Comparison of ENCODE assay signal across 8 mouse cellular contexts in genomic region chr11:115384587-115384986, GRCm38 (mm10). TPM values are rescaled to one million over a fixed set of nuclear protein-coding genes. Genes with fewer than 3 reads are reported as not detected.
A peak's percentile ranks its signal among the peaks of the same experiment; 100 is the strongest.
DNase-seq lines count a peak whose midpoint lies in the region; ATAC-seq and TF ChIP-seq lines count a peak whose summit lies in the region.
"Had no signal": no experiment of that assay in that cellular context is flagged by ENCODE, and none has a peak within 500 bp of the region (broad histone marks: within the 10 kb centered on the region; RNA-seq: fewer than 3 reads in every experiment).

No protein-coding gene starts in this region.

- peak overlapping the region; percentile 24 for H3K9ac ChIP-seq in kidney, embryonic 16.5 days (replicated peaks; ENCODE audit: low read length)
- no peak overlapping the region for H3K9ac ChIP-seq in forebrain, postnatal 0 days
- no peak overlapping the region; the same call in 1 of the 2 replicates for H3K9ac ChIP-seq in midbrain, embryonic 15.5 days

- H3K27me3 ChIP-seq in kidney, embryonic 16.5 days (ENCODE audit: insufficient read depth, low read length), result no peaks in the 10 kb centered on the region
- no peaks in the 10 kb centered on the region for H3K27me3 ChIP-seq in forebrain, postnatal 0 days (ENCODE audit: insufficient read depth, low read length)
- H3K27me3 ChIP-seq in midbrain, embryonic 15.5 days (replicated peaks), result no peaks in the 10 kb centered on the region

- H3K4me3 ChIP-seq in kidney, embryonic 16.5 days (ENCODE audit: low read length), result no peak overlapping the region
- H3K4me3 ChIP-seq in forebrain, postnatal 0 days (ENCODE audit: low read depth, low read length), result no peak overlapping the region
- H3K4me3 ChIP-seq in midbrain, embryonic 15.5 days, result no peak overlapping the region
- H3K4me3 ChIP-seq: megakaryocyte, embryonic 14.5 days had no signal

- no peaks in the 10 kb centered on the region for H3K36me3 ChIP-seq in kidney, embryonic 16.5 days (ENCODE audit: insufficient read depth, low read length)
- 0 out of 2 replicates have a peak, but pooled peaks cover 4% of the 10 kb centered on the region for H3K36me3 ChIP-seq in forebrain, postnatal 0 days (ENCODE audit: insufficient read depth)
- no peaks in the 10 kb centered on the region for H3K36me3 ChIP-seq in midbrain, embryonic 15.5 days (replicated peaks)

- H3K4me2 ChIP-seq in kidney, embryonic 16.5 days (replicated peaks; ENCODE audit: low read depth, low read length), result peak overlapping the region; percentile 83; the same call in 1 of the 2 replicates
- H3K4me2 ChIP-seq in forebrain, postnatal 0 days (ENCODE audit: low read depth), result 0 out of 2 replicates have a peak overlapping the region, but pooled peaks have one; percentile 76
- peak overlapping the region; percentile 80 for H3K4me2 ChIP-seq in midbrain, embryonic 15.5 days

- no peak for TF ChIP-seq CTCF in forebrain, postnatal 0 days (IDR thresholded peaks at IDR 0.05; ENCODE audit: low read depth)

- no peaks in the 10 kb centered on the region for H3K9me3 ChIP-seq in kidney, embryonic 16.5 days (ENCODE audit: low read length)
- H3K9me3 ChIP-seq in forebrain, postnatal 0 days (ENCODE audit: low read length), result no peaks in the 10 kb centered on the region
- H3K9me3 ChIP-seq in midbrain, embryonic 15.5 days, result no peaks in the 10 kb centered on the region

- peaks cover 36% of the 10 kb centered on the region for H3K4me1 ChIP-seq in kidney, embryonic 16.5 days (ENCODE audit: insufficient read depth, low read length)
- peaks cover 18% of the 10 kb centered on the region for H3K4me1 ChIP-seq in forebrain, postnatal 0 days (ENCODE audit: insufficient read depth)
- H3K4me1 ChIP-seq in midbrain, embryonic 15.5 days, result peaks cover 44% of the 10 kb centered on the region

- DNase-seq in kidney, adult 8-10 months, result no peak
- DNase-seq in adrenal gland, postnatal 14 days, result peak; percentile 88
- DNase-seq in forebrain, postnatal 0 days, result no peak
- DNase-seq in left cerebral cortex, postnatal 4 days, result no peak
- no peak for DNase-seq in spleen, postnatal 14 days (ENCODE audit: low spot score in 2 of 2)

- no peak for ATAC-seq in kidney, embryonic 16.5 days (ENCODE audit: low FRiP score, low TSS enrichment)
- ATAC-seq in forebrain, postnatal 0 days, result no peak
- no peak for ATAC-seq in midbrain, embryonic 15.5 days (replicated peaks)

- intact Hi-C loops in left cerebral cortex, postnatal 4 days (cut with DNase I), result no loop called here

- peak overlapping the region; percentile 22 for H3K27ac ChIP-seq in kidney, embryonic 16.5 days (ENCODE audit: low read length)
- peak overlapping the region; percentile 73; the same call in 1 of the 2 replicates for H3K27ac ChIP-seq in forebrain, postnatal 0 days (ENCODE audit: low read depth, low read length)
- H3K27ac ChIP-seq in midbrain, embryonic 15.5 days, result peak overlapping the region; percentile 87; the same call in 1 of the 2 replicates

- 54% methylated on average over 5 of the region's 5 CpGs for whole genome bisulfite sequencing in kidney, embryonic 16.5 days
- 75% methylated on average over 5 of the region's 5 CpGs for WGBS in forebrain, postnatal 0 days
- WGBS in midbrain, embryonic 15.5 days, result 82% methylated on average over 5 of the region's 5 CpGs

RNA-seq across cellular contexts. Expression of gene Cdr2l, which starts 2.9 kb away (rescaled TPM):
- 7.9 and 10.2 TPM in 2 replicates for polyA plus RNA-seq in kidney, embryonic 16.5 days (2015; fragmentation: Nextera tagmentation; extraction: Ambion mirVana)
- total RNA-seq in adrenal gland, postnatal 14 days (2021), result 61.5 and 66.2 TPM in 2 replicates
- 43.0 and 45.8 TPM in 2 replicates for total RNA-seq in forebrain, postnatal 0 days (2014; rRNA removed)
- polyA plus RNA-seq in forebrain, postnatal 0 days (2015; fragmentation: Nextera tagmentation; extraction: Ambion mirVana), result 14.4 and 16.9 TPM in 2 replicates
- polyA plus RNA-seq in midbrain, embryonic 15.5 days (2015; fragmentation: Nextera tagmentation; extraction: Ambion mirVana), result 26.9 and 27.3 TPM in 2 replicates
- 10 to 100 TPM; 31.4 to 33.1 TPM for total RNA-seq in left cerebral cortex, postnatal 4 days (2021)

RNA-seq across cellular contexts. Expression of gene Hid1, which starts 17.0 kb away (rescaled TPM):
- polyA plus RNA-seq in kidney, embryonic 16.5 days (2015; fragmentation: Nextera tagmentation; extraction: Ambion mirVana), result 7.9 and 8.6 TPM in 2 replicates
- 20.3 and 27.4 TPM in 2 replicates for total RNA-seq in adrenal gland, postnatal 14 days (2021)
- total RNA-seq in forebrain, postnatal 0 days (2014; rRNA removed), result 52.4 and 54.5 TPM in 2 replicates
- polyA plus RNA-seq in forebrain, postnatal 0 days (2015; fragmentation: Nextera tagmentation; extraction: Ambion mirVana), result 42.8 and 46.6 TPM in 2 replicates
- polyA plus RNA-seq in midbrain, embryonic 15.5 days (2015; fragmentation: Nextera tagmentation; extraction: Ambion mirVana), result 67.0 and 67.2 TPM in 2 replicates
- 10 to 100 TPM; 72.7 to 80.6 TPM for total RNA-seq in left cerebral cortex, postnatal 4 days (2021)

RNA-seq across cellular contexts. Expression of gene Mrpl58, which starts 19.0 kb away (rescaled TPM):
- polyA plus RNA-seq in kidney, embryonic 16.5 days (2015; fragmentation: Nextera tagmentation; extraction: Ambion mirVana), result 195 and 203 TPM in 2 replicates
- 136 and 146 TPM in 2 replicates for total RNA-seq in adrenal gland, postnatal 14 days (2021)
- 82.1 and 86.1 TPM in 2 replicates for total RNA-seq in forebrain, postnatal 0 days (2014; rRNA removed)
- 201 and 203 TPM in 2 replicates for polyA plus RNA-seq in forebrain, postnatal 0 days (2015; fragmentation: Nextera tagmentation; extraction: Ambion mirVana)
- 182 and 191 TPM in 2 replicates for polyA plus RNA-seq in midbrain, embryonic 15.5 days (2015; fragmentation: Nextera tagmentation; extraction: Ambion mirVana)
- total RNA-seq in left cerebral cortex, postnatal 4 days (2021), result 100 to 1,000 TPM in 1 of 2 experiments, 10 to 100 TPM in 1; 97.9 to 109 TPM

RNA-seq across cellular contexts. Expression of gene Atp5h, which starts 35.2 kb away (rescaled TPM):
- 942 and 981 TPM in 2 replicates for polyA plus RNA-seq in kidney, embryonic 16.5 days (2015; fragmentation: Nextera tagmentation; extraction: Ambion mirVana)
- 857 and 919 TPM in 2 replicates for total RNA-seq in adrenal gland, postnatal 14 days (2021)
- 339 and 418 TPM in 2 replicates for total RNA-seq in forebrain, postnatal 0 days (2014; rRNA removed)
- 808 and 932 TPM in 2 replicates for polyA plus RNA-seq in forebrain, postnatal 0 days (2015; fragmentation: Nextera tagmentation; extraction: Ambion mirVana)
- 782 and 789 TPM in 2 replicates for polyA plus RNA-seq in midbrain, embryonic 15.5 days (2015; fragmentation: Nextera tagmentation; extraction: Ambion mirVana)
- 100 to 1,000 TPM; 290 to 310 TPM for total RNA-seq in left cerebral cortex, postnatal 4 days (2021)

RNA-seq across cellular contexts. Expression of gene Kctd2, which starts 35.3 kb away (rescaled TPM):
- 4.7 and 4.8 TPM in 2 replicates for polyA plus RNA-seq in kidney, embryonic 16.5 days (2015; fragmentation: Nextera tagmentation; extraction: Ambion mirVana)
- 39.1 and 45.2 TPM in 2 replicates for total RNA-seq in adrenal gland, postnatal 14 days (2021)
- 31.7 TPM in 2 replicates for total RNA-seq in forebrain, postnatal 0 days (2014; rRNA removed)
- polyA plus RNA-seq in forebrain, postnatal 0 days (2015; fragmentation: Nextera tagmentation; extraction: Ambion mirVana), result 27.1 and 29.3 TPM in 2 replicates
- polyA plus RNA-seq in midbrain, embryonic 15.5 days (2015; fragmentation: Nextera tagmentation; extraction: Ambion mirVana), result 32.3 and 34.8 TPM in 2 replicates
- 10 to 100 TPM; 47.7 to 52.9 TPM for total RNA-seq in left cerebral cortex, postnatal 4 days (2021)

Comparison
In these comparisons a context has a peak if more than half of its experiments do, and no peak if none do; other contexts are left out.
1. H3K27ac ChIP-seq: peak in every context shown above with its lines; median percentile 87 in midbrain, embryonic 15.5 days; 73 in forebrain, postnatal 0 days; 22 in kidney, embryonic 16.5 days.